Mouse (Mus musculus) neutrophil, adult 5-6 weeks (primary cell): Measurements from ENCODE around the gene Rfc5. TPM values are rescaled to one million over a fixed set of nuclear protein-coding genes. Genes with fewer than 3 reads are reported as not detected.

ENCODE experiments used
- ATAC-seq: fragments of 151-379, 151-347 bp; 2 replicates; pipeline ENCODE4 v1.8.0; 2017; ENCODE audit warnings: mild to moderate bottlenecking, moderate TSS enrichment; ENCODE audit not compliant: insufficient number of reproducible peaks, poor library complexity, low FRiP score, severe bottlenecking; ENCODE audit errors: extremely low read depth
- total RNA-seq: library from RNA; stranded (forward); fragments of 200-1000 nt; gene quantifications from 2 replicates; pipeline ENCODE4 v1.2.3, GENCODE M21; 2017

The Rfc5 gene
- total RNA-seq, 1 experiment from 2014 or later = 15.2 TPM

- ATAC-seq = no peak
Observed at GRCm38 (mm10) chr5:117380199-117380598, 8.6 kb downstream of the Rfc5 start.

GRCm38 (mm10) chr5:117377731-117378130, 11.1 kb downstream of the Rfc5 start:
- peak; percentile 25 for ATAC-seq

- no peak for ATAC-seq
Observed at GRCm38 (mm10) chr5:117376331-117376761, 12.5 kb downstream of the Rfc5 start.

GRCm38 (mm10) chr5:117374372-117375049, 14.3 kb downstream of the Rfc5 start:
- ATAC-seq = no peak

GRCm38 (mm10) chr5:117373418-117373817, 15.4 kb downstream of the Rfc5 start:
- ATAC-seq = no peak

GRCm38 (mm10) chr5:117370592-117370991, 18.3 kb downstream of the Rfc5 start:
- ATAC-seq = no peak

GRCm38 (mm10) chr5:117367206-117367605, 21.6 kb downstream of the Rfc5 start:
- ATAC-seq = no peak

GRCm38 (mm10) chr5:117365904-117366561, 22.8 kb downstream of the Rfc5 start:
- no peak for ATAC-seq

GRCm38 (mm10) chr5:117364821-117365220, 24.0 kb downstream of the Rfc5 start:
- no peak for ATAC-seq

- ATAC-seq = peak; percentile 40
Observed at GRCm38 (mm10) chr5:117363066-117363782, 25.6 kb downstream of the Rfc5 start.

GRCm38 (mm10) chr5:117361590-117361989, 27.3 kb downstream of the Rfc5 start:
- ATAC-seq = no peak

GRCm38 (mm10) chr5:117360631-117361541, 28.0 kb downstream of the Rfc5 start:
- ATAC-seq = no peak

- ATAC-seq = no peak
Observed at GRCm38 (mm10) chr5:117360228-117360515, 28.7 kb downstream of the Rfc5 start.

- ATAC-seq = peak; percentile 34; the same call in 1 of the 2 replicates
Observed at GRCm38 (mm10) chr5:117359497-117360227, 29.2 kb downstream of the Rfc5 start.

GRCm38 (mm10) chr5:117358725-117359124, 30.1 kb downstream of the Rfc5 start:
- no peak for ATAC-seq

GRCm38 (mm10) chr5:117358248-117358630, 30.6 kb downstream of the Rfc5 start:
- no peak for ATAC-seq

- no peak for ATAC-seq
Observed at GRCm38 (mm10) chr5:117357478-117358247, 31.2 kb downstream of the Rfc5 start.

- peak; percentile 40; the same call in 1 of the 2 replicates for ATAC-seq
Observed at GRCm38 (mm10) chr5:117357129-117357477, 31.7 kb downstream of the Rfc5 start, which contains the start of gene Wsb2. TSS of gene Wsb2 (plus strand) at chr5:117357304.
